Mouse (Mus musculus): ENCODE results near the gene Foxp3. TPM values are rescaled to one million over a fixed set of nuclear protein-coding genes. Genes with fewer than 3 reads are reported as not detected.
A peak's percentile ranks its signal among the peaks of the same experiment; 100 is the strongest.

Gene Foxp3
- 0.21 and 0.60 TPM in 2 replicates for polyA plus RNA-seq (2012)

GRCm38 (mm10) chrX:7573176-7574086 is at the start of gene Foxp3:
Gene Foxp3, plus strand, starts transcription at chrX:7573644.
- TF ChIP-seq GATA1 (IDR thresholded peaks at IDR 0.05; ENCODE audit: low read length) = no peak

- TF ChIP-seq GATA1 (IDR thresholded peaks at IDR 0.05; ENCODE audit: low read length) = no peak
These were observed 48.5 kb upstream of the Foxp3 start for GRCm38 (mm10) chrX:7524961-7525360.

- TF ChIP-seq GATA1 (IDR thresholded peaks at IDR 0.05; ENCODE audit: low read length) = no peak
These were observed 20.0 kb upstream of the Foxp3 start for GRCm38 (mm10) chrX:7553474-7553873.

- no peak for TF ChIP-seq GATA1 (IDR thresholded peaks at IDR 0.05; ENCODE audit: low read length)
These were observed 10.4 kb upstream of the Foxp3 start for GRCm38 (mm10) chrX:7563076-7563475.

GRCm38 (mm10) chrX:7566352-7566751 is 7.1 kb upstream of the Foxp3 start:
- TF ChIP-seq GATA1 (IDR thresholded peaks at IDR 0.05; ENCODE audit: low read length) = no peak

GRCm38 (mm10) chrX:7567491-7567890 is 6.0 kb upstream of the Foxp3 start:
- TF ChIP-seq GATA1 (IDR thresholded peaks at IDR 0.05; ENCODE audit: low read length) = no peak

- peak; percentile 29 for TF ChIP-seq GATA1 (IDR thresholded peaks at IDR 0.05; ENCODE audit: low read length)
These were observed 2.8 kb upstream of the Foxp3 start for GRCm38 (mm10) chrX:7570481-7571175.

GRCm38 (mm10) chrX:7571565-7572136 is 1.8 kb upstream of the Foxp3 start:
- no peak for TF ChIP-seq GATA1 (IDR thresholded peaks at IDR 0.05; ENCODE audit: low read length)

- no peak for TF ChIP-seq GATA1 (IDR thresholded peaks at IDR 0.05; ENCODE audit: low read length)
These were observed 978 bp upstream of the Foxp3 start for GRCm38 (mm10) chrX:7572466-7572865.

GRCm38 (mm10) chrX:7574087-7574884 is 842 bp downstream of the Foxp3 start, which contains the start of gene Ppp1r3f:
Gene Ppp1r3f, minus strand, starts transcription at chrX:7574283.
- TF ChIP-seq GATA1 (IDR thresholded peaks at IDR 0.05; ENCODE audit: low read length) = no peak

- no peak for TF ChIP-seq GATA1 (IDR thresholded peaks at IDR 0.05; ENCODE audit: low read length)
These were observed 1.4 kb downstream of the Foxp3 start for GRCm38 (mm10) chrX:7574885-7575231.

GRCm38 (mm10) chrX:7581151-7581550 is 7.7 kb downstream of the Foxp3 start:
- no peak for TF ChIP-seq GATA1 (IDR thresholded peaks at IDR 0.05; ENCODE audit: low read length)

- TF ChIP-seq GATA1 (IDR thresholded peaks at IDR 0.05; ENCODE audit: low read length) = no peak
These were observed 10.4 kb downstream of the Foxp3 start for GRCm38 (mm10) chrX:7583881-7584280.

- TF ChIP-seq GATA1 (IDR thresholded peaks at IDR 0.05; ENCODE audit: low read length) = no peak
These were observed 12.9 kb downstream of the Foxp3 start for GRCm38 (mm10) chrX:7586356-7586755.

- TF ChIP-seq GATA1 (IDR thresholded peaks at IDR 0.05; ENCODE audit: low read length) = no peak
These were observed 21.9 kb downstream of the Foxp3 start for GRCm38 (mm10) chrX:7595371-7595770.

Measured in G1E-ER4 (cell line).